Mouse (Mus musculus) leukemia stem cell, adult 10-12 weeks (primary cell): ENCODE results near the gene Slc41a2. TPM values are rescaled to one million over a fixed set of nuclear protein-coding genes. Genes with fewer than 3 reads are reported as not detected.

Source experiments
- polyA plus RNA-seq: library from polyadenylated mRNA; stranded (reverse); fragments of >175 nt; gene quantifications from 2 replicates; pipeline ENCODE4 v1.2.3, GENCODE M21; 2012; ENCODE audit warnings: low replicate concordance

The Slc41a2 gene
- polyA plus RNA-seq = 1.1 and 3.2 TPM in 2 replicates

DNA sequence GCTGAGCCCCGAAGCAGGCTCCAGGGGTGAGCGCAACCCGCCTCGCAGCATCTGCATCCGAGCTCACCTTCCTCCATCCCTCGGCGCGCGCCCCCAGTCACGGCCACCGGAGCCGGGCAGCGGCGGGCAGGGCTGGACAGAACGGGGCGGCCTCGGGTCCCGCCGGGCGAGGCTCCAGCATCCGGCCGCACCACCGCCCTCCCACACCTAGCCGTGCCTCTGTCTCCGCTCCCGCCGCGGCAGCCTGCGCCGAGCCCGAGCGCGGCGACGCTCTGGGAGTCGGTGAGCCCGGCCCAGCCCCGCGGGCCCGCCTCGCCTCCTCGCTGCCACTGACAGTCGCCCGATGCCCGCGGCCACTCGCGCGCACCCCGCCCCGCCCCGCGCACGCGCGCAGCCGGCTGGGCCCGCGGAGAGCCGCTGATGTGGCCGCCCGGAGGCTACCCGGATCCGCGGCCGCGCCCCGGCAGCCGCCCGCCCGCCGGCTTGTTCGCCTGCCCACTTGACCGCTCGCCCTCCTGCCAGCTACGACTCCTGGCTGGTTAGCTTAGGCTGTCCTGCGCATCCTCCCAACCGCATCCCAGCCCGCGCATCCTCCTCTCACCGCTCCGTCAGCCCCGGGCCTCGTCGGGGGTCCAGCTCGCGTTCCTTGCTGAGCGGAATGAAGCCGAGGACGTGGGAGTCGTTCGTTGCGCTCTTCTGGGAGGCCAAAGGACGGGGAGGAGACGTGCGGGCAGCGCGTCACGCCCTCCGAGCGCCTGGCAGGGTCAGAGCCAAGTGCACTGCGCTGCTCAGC lies at the start of gene Slc41a2:
TSS of gene Slc41a2 (minus strand) at position 724 of the 793 bp plus-strand sequence.

DNA sequence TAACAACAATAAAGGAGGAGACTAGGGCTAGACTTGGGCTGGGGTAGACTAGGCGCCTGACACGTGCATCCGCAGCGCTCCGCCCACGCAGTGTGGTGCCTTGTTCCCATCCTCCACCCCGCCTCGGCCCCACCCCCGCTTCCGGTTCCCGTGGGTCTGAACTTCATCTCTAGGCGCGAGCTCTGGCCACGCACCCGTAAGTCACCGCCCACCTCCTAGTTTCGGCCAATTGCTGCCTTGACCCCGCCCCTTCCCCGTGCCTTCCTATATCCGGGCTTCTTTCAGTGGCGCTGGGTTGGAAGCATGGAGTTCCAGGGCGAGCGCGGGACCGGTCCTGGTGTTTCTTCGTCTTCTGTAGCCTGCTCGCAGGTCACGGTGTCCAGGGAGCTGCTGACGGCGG lies 22.3 kb upstream of the Slc41a2 start, which contains the start of gene D10Wsu102e:
TSS of gene D10Wsu102e (plus strand) at position 266 of the 400 bp plus-strand sequence.

Other genes with a start within 250 kb of the Slc41a2 start
- 0.24 and 0.35 TPM in 2 replicates for gene D10Wsu102e, start 22.3 kb upstream of the Slc41a2 start, polyA plus RNA-seq
- 0.02 TPM in 1 of 2 replicates, not detected in the other for gene Aldh1l2, start 196.3 kb upstream of the Slc41a2 start, polyA plus RNA-seq
- 0.36 and 0.73 TPM in 2 replicates for gene Washc4, start 205.9 kb upstream of the Slc41a2 start, polyA plus RNA-seq